Mouse (Mus musculus) heart, embryonic 15.5 days (tissue): ENCODE measurements at regions not wholly inside any gene's neighbourhood (a gene's known extent, or its start where the extent isn't known, plus 50 kb on each side); places are given as distances from the start of the nearest gene placed in this dataset.

ENCODE experiments used
- ATAC-seq: fragments of 200-750 bp; cut with Nextera tagmentation; replicated peaks from 2 replicates; pipeline ENCODE4 v1.8.0; 2017; ENCODE audit warnings: low read depth, moderate TSS enrichment; ENCODE audit not compliant: insufficient number of reproducible peaks, insufficient read depth, low FRiP score
- H3K27ac ChIP-seq: fragments of 300-500 bp; sonication (generic); 2 replicates; pipeline ENCODE4 v1.5.1; 2015; ENCODE audit warnings: mild to moderate bottlenecking, inconsistent platforms
- H3K27me3 ChIP-seq: fragments of 300-500 bp; sonication (generic); 2 replicates; pipeline ENCODE4 v1.6.1; 2015; ENCODE audit warnings: inconsistent platforms
- H3K36me3 ChIP-seq: fragments of 300-500 bp; sonication (generic); 2 replicates; pipeline ENCODE4 v1.6.1; 2015; ENCODE audit warnings: mild to moderate bottlenecking, inconsistent platforms
- H3K4me1 ChIP-seq: fragments of 300-500 bp; sonication (generic); replicated peaks from 2 replicates; pipeline ENCODE4 v1.6.1; 2015; ENCODE audit warnings: inconsistent platforms
- H3K4me2 ChIP-seq: fragments of 300-500 bp; sonication (generic); 2 replicates; pipeline ENCODE4 v1.6.1; 2015; ENCODE audit warnings: inconsistent platforms, mild to moderate bottlenecking, moderate library complexity
- H3K4me3 ChIP-seq: fragments of 300-500 bp; sonication (generic); 2 replicates; pipeline ENCODE4 v1.5.1; 2015; ENCODE audit warnings: mild to moderate bottlenecking, inconsistent platforms
- H3K9ac ChIP-seq: fragments of 300-500 bp; sonication (generic); 2 replicates; pipeline ENCODE4 v1.6.1; 2015; ENCODE audit warnings: mild to moderate bottlenecking, inconsistent platforms
- H3K9me3 ChIP-seq: fragments of 300-500 bp; sonication (generic); replicated peaks from 2 replicates; pipeline ENCODE4 v1.6.1; 2016; ENCODE audit warnings: inconsistent platforms
- WGBS: fragments of 180-500 bp; shearing (Covaris S2); methylation state at CpG from one replicate; pipeline ENCODE4 v1.1.7; 2015; ENCODE audit warnings: mixed read lengths; 5-methylcytosine and 5-hydroxymethylcytosine counted together

GRCm38 (mm10) chr11:24618586-24618985 lies 540.7 kb downstream of the Bcl11a start:
- no peaks in the 10 kb centered on the region for H3K27me3 ChIP-seq
- no peak for ATAC-seq
- H3K36me3 ChIP-seq, result no peaks in the 10 kb centered on the region
- H3K4me2 ChIP-seq, result no peak overlapping the region
- WGBS, result 61% methylated on average over 2 of the region's 2 CpGs
- no peak overlapping the region for H3K9ac ChIP-seq
- H3K9me3 ChIP-seq, result no peaks in the 10 kb centered on the region
- no peak overlapping the region for H3K27ac ChIP-seq
- H3K4me3 ChIP-seq, result no peak overlapping the region
- 0 out of 2 replicates have a peak, but pooled peaks cover 4% of the 10 kb centered on the region for H3K4me1 ChIP-seq

- Histone ChIP-seq H3K27me3 (no peaks in the 10 kb centered on the region), H3K4me3 (no peak overlapping the region), H3K4me1 (no peaks in the 10 kb centered on the region), H3K9ac (no peak overlapping the region), H3K4me2 (no peak overlapping the region), H3K27ac (no peak overlapping the region), H3K36me3 (no peaks in the 10 kb centered on the region), H3K9me3 (no peaks in the 10 kb centered on the region)
- WGBS, result 64% methylated on average over 4 of the region's 4 CpGs
- no peak for ATAC-seq
These were observed 541.2 kb downstream of the Bcl11a start for GRCm38 (mm10) chr11:24619021-24619420.

- Histone ChIP-seq H3K4me3 (no peak overlapping the region), H3K9me3 (no peaks in the 10 kb centered on the region), H3K4me1 (no peaks in the 10 kb centered on the region), H3K9ac (no peak overlapping the region), H3K27me3 (no peaks in the 10 kb centered on the region), H3K36me3 (no peaks in the 10 kb centered on the region), H3K27ac (no peak overlapping the region), H3K4me2 (no peak overlapping the region)
- 0 out of 2 replicates have a peak, but pooled peaks have one; percentile 39 for ATAC-seq
- 56% methylated on average over 5 of the region's 5 CpGs for WGBS
These were observed 550.8 kb downstream of the Bcl11a start for GRCm38 (mm10) chr11:24628619-24629018.

- H3K4me2 ChIP-seq, result no peak overlapping the region
- H3K9ac ChIP-seq, result no peak overlapping the region
- H3K4me1 ChIP-seq, result no peaks in the 10 kb centered on the region
- no peaks in the 10 kb centered on the region for H3K36me3 ChIP-seq
- no peak for ATAC-seq
- H3K27ac ChIP-seq, result no peak overlapping the region
- H3K9me3 ChIP-seq, result no peaks in the 10 kb centered on the region
- no peak overlapping the region for H3K4me3 ChIP-seq
- H3K27me3 ChIP-seq, result no peaks in the 10 kb centered on the region
- 53% methylated on average over 4 of the region's 4 CpGs for WGBS
These were observed 551.6 kb downstream of the Bcl11a start for GRCm38 (mm10) chr11:24629431-24629830.

- no peak overlapping the region for H3K27ac ChIP-seq
- no peaks in the 10 kb centered on the region for H3K9me3 ChIP-seq
- no peaks in the 10 kb centered on the region for H3K36me3 ChIP-seq
- H3K4me3 ChIP-seq, result no peak overlapping the region
- no peaks in the 10 kb centered on the region for H3K4me1 ChIP-seq
- no peak for ATAC-seq
- no peak overlapping the region for H3K9ac ChIP-seq
- H3K4me2 ChIP-seq, result no peak overlapping the region
- no peaks in the 10 kb centered on the region for H3K27me3 ChIP-seq
- WGBS, result 62% methylated on average over 1 of the region's 1 CpGs
These were observed 552.6 kb downstream of the Bcl11a start for GRCm38 (mm10) chr11:24630403-24630900.

- H3K9ac ChIP-seq, result no peak overlapping the region
- WGBS, result 87% methylated on average over 2 of the region's 2 CpGs
- H3K27ac ChIP-seq, result no peak overlapping the region
- H3K4me1 ChIP-seq, result no peaks in the 10 kb centered on the region
- H3K4me2 ChIP-seq, result no peak overlapping the region
- no peaks in the 10 kb centered on the region for H3K36me3 ChIP-seq
- H3K27me3 ChIP-seq, result no peaks in the 10 kb centered on the region
- ATAC-seq, result no peak
- no peaks in the 10 kb centered on the region for H3K9me3 ChIP-seq
- no peak overlapping the region for H3K4me3 ChIP-seq
These were observed 553.8 kb downstream of the Bcl11a start for GRCm38 (mm10) chr11:24631651-24632050.

GRCm38 (mm10) chr11:24636716-24637115 lies 558.9 kb downstream of the Bcl11a start:
- Histone ChIP-seq H3K36me3 (no peaks in the 10 kb centered on the region), H3K4me1 (no peaks in the 10 kb centered on the region), H3K9ac (no peak overlapping the region), H3K27ac (no peak overlapping the region), H3K4me3 (no peak overlapping the region), H3K4me2 (no peak overlapping the region), H3K9me3 (no peaks in the 10 kb centered on the region), H3K27me3 (no peaks in the 10 kb centered on the region)
- ATAC-seq, result no peak
- 90% methylated on average over 4 of the region's 4 CpGs for WGBS

GRCm38 (mm10) chr11:24643439-24644109 lies 565.7 kb downstream of the Bcl11a start:
- no peak overlapping the region for H3K4me2 ChIP-seq
- no peaks in the 10 kb centered on the region for H3K9me3 ChIP-seq
- H3K9ac ChIP-seq, result no peak overlapping the region
- H3K27me3 ChIP-seq, result no peaks in the 10 kb centered on the region
- no peak overlapping the region for H3K27ac ChIP-seq
- ATAC-seq, result no peak
- H3K4me3 ChIP-seq, result no peak overlapping the region
- H3K36me3 ChIP-seq, result no peaks in the 10 kb centered on the region
- 76% methylated on average over 11 of the region's 11 CpGs for WGBS
- H3K4me1 ChIP-seq, result no peaks in the 10 kb centered on the region

- WGBS, result 66% methylated on average over 3 of the region's 3 CpGs
- H3K27me3 ChIP-seq, result no peaks in the 10 kb centered on the region
- H3K4me3 ChIP-seq, result no peak overlapping the region
- H3K9ac ChIP-seq, result no peak overlapping the region
- H3K9me3 ChIP-seq, result no peaks in the 10 kb centered on the region
- H3K36me3 ChIP-seq, result no peaks in the 10 kb centered on the region
- ATAC-seq, result no peak
- no peak overlapping the region for H3K27ac ChIP-seq
- no peaks in the 10 kb centered on the region for H3K4me1 ChIP-seq
- H3K4me2 ChIP-seq, result no peak overlapping the region
These were observed 575.0 kb downstream of the Bcl11a start for GRCm38 (mm10) chr11:24652852-24653251.

GRCm38 (mm10) chr11:24664082-24664481 lies 586.2 kb downstream of the Bcl11a start:
- 77% methylated on average over 4 of the region's 4 CpGs for WGBS
- H3K27me3 ChIP-seq, result no peaks in the 10 kb centered on the region

GRCm38 (mm10) chr11:24665310-24665709 lies 587.5 kb downstream of the Bcl11a start:
- H3K4me3 ChIP-seq, result no peak overlapping the region
- no peak for ATAC-seq
- no peaks in the 10 kb centered on the region for H3K27me3 ChIP-seq
- 83% methylated on average over 2 of the region's 2 CpGs for WGBS
- H3K4me2 ChIP-seq, result no peak overlapping the region
- no peaks in the 10 kb centered on the region for H3K36me3 ChIP-seq
- no peaks in the 10 kb centered on the region for H3K9me3 ChIP-seq
- no peak overlapping the region for H3K27ac ChIP-seq
- no peak overlapping the region for H3K9ac ChIP-seq
- no peaks in the 10 kb centered on the region for H3K4me1 ChIP-seq

More at GRCm38 (mm10) chr11:24664082-24664481, 586.2 kb downstream of the Bcl11a start:
- Histone ChIP-seq H3K4me2 (no peak overlapping the region), H3K9me3 (no peaks in the 10 kb centered on the region), H3K9ac (no peak overlapping the region), H3K27ac (no peak overlapping the region), H3K36me3 (no peaks in the 10 kb centered on the region), H3K4me1 (no peaks in the 10 kb centered on the region), H3K4me3 (no peak overlapping the region)
- ATAC-seq, result no peak

GRCm38 (mm10) chr11:24671662-24672061 lies 593.8 kb downstream of the Bcl11a start:
- H3K36me3 ChIP-seq, result no peaks in the 10 kb centered on the region
- no peak overlapping the region for H3K9ac ChIP-seq
- no peak overlapping the region for H3K4me2 ChIP-seq
- no peak for ATAC-seq
- 80% methylated on average over 4 of the region's 4 CpGs for WGBS
- H3K9me3 ChIP-seq, result no peaks in the 10 kb centered on the region
- no peak overlapping the region for H3K4me3 ChIP-seq
- no peak overlapping the region for H3K27ac ChIP-seq
- peaks cover 3% of the 10 kb centered on the region for H3K4me1 ChIP-seq
- no peaks in the 10 kb centered on the region for H3K27me3 ChIP-seq
